Mouse (Mus musculus): ENCODE measurements around the gene Pdxp. TPM values are rescaled to one million over a fixed set of nuclear protein-coding genes. Genes with fewer than 3 reads are reported as not detected.
A peak's percentile ranks its signal among the peaks of the same experiment; 100 is the strongest.

The Pdxp gene
- polyA plus RNA-seq, 1 experiment, result 25.1 TPM

DNA sequence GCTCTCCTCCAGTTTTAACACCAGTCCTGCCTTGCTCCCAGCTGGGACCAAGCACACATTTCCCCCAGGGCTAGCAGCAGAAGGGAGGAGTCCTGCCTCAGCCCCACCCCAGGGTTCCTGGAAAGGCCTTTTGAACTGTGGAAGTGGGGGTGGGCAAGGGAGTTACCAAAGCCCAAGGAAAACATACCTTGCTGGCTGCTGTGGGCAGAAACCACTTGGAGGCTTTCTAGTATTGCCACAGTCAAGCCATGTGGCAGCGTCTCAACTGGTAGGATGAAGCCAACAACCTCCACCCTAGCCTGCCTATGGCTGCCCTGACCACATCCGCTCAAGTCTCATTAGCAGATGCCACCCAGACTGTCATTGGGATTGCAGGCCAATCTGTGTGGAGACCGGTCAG is 17.6 kb upstream of the Pdxp start:
- no peaks in the 10 kb centered on the region for H3K79me3 ChIP-seq (ENCODE audit: low read depth)
- TF ChIP-seq CEBPB (IDR thresholded peaks at IDR 0.05; ENCODE audit: low read depth) (no peak), FOSL1 (IDR thresholded peaks at IDR 0.05; ENCODE audit: insufficient read depth, low read length, poor library complexity, severe bottlenecking) (no peak), CTCF (IDR thresholded peaks at IDR 0.05; ENCODE audit: control insufficient read depth, insufficient read depth, insufficient read length) (no peak), MYOD1 (IDR thresholded peaks at IDR 0.05; ENCODE audit: control insufficient read depth, insufficient read length, low read depth) (no peak)
- no peak overlapping the region for H3K4me3 ChIP-seq (ENCODE audit: insufficient read depth, poor library complexity, severe bottlenecking)
- H3ac ChIP-seq (ENCODE audit: control insufficient read depth, insufficient read length, low read depth), result no peak overlapping the region
- H3K27me3 ChIP-seq (ENCODE audit: control insufficient read depth, insufficient read depth, insufficient read length), result no peaks in the 10 kb centered on the region
- no peaks in the 10 kb centered on the region for H3K79me2 ChIP-seq (ENCODE audit: control insufficient read depth, insufficient read depth)
- peaks cover 16% of the 10 kb centered on the region for H3K36me3 ChIP-seq (ENCODE audit: control insufficient read depth, insufficient read depth)

DNA sequence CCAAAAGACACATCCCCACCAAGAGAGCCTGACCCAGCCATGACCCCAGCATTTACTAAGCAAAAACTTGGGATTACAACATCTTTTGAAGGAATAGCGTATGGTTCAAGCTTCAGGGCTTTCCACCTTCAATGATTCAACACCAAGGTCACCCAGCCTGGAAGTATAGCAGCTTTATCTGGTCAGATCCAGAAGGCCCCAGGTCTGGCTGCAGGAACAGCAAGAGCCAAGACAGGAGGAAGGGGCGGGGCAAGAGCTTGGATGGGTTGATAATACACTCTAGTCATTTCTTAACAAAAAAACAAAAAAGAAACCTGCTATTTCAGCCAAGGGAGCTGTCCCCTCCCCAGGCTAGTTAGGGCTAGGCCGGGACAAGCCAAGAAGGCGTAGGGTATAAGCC is 16.2 kb upstream of the Pdxp start:
- TF ChIP-seq USF1 (IDR thresholded peaks at IDR 0.05; ENCODE audit: low read depth) (no peak), CTCF (IDR thresholded peaks at IDR 0.05; ENCODE audit: control insufficient read depth, insufficient read depth, insufficient read length) (no peak), MAX (IDR thresholded peaks at IDR 0.05) (no peak), CEBPB (IDR thresholded peaks at IDR 0.05; ENCODE audit: low read depth) (no peak), FOSL1 (IDR thresholded peaks at IDR 0.05; ENCODE audit: insufficient read depth, low read length, poor library complexity, severe bottlenecking) (no peak), MYOD1 (IDR thresholded peaks at IDR 0.05; ENCODE audit: control insufficient read depth, insufficient read length, low read depth) (no peak), MYOG (IDR thresholded peaks at IDR 0.05; ENCODE audit: control insufficient read depth, extremely low read depth, insufficient read length) (no peak)
- H3K79me2 ChIP-seq (ENCODE audit: control insufficient read depth, insufficient read depth), result no peaks in the 10 kb centered on the region
- no peak overlapping the region for H3K4me3 ChIP-seq (ENCODE audit: insufficient read depth, poor library complexity, severe bottlenecking)
- no peak overlapping the region for H3ac ChIP-seq (ENCODE audit: control insufficient read depth, insufficient read length, low read depth)
- peaks cover 9% of the 10 kb centered on the region for H3K36me3 ChIP-seq (ENCODE audit: control insufficient read depth, insufficient read depth)
- H3K27me3 ChIP-seq (ENCODE audit: control insufficient read depth, insufficient read depth, insufficient read length), result no peaks in the 10 kb centered on the region
- H3K79me3 ChIP-seq (ENCODE audit: low read depth), result no peaks in the 10 kb centered on the region

DNA sequence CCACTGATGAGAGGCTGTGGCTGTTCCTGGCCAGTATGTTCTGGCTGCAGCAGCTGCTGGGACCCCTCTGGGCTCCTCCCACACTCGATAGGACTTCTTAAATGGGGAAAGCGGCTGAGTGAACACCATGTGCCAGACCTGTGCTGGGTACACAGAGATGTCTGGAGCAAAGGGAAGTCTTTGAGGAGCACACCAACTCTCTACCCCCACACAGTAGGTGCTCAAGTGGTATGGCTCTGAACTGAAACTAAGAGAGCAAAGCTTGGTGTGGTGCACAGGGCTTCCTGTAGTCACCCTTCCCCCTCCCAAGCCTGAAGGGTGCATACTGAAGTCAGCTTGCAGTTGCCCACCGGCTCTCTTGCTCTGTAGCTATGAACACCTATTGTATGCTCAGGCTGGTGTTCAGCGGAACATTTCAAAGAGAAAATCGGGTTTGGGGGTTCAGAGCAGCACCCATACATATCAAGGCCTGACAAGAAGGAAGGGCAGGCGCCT is 15.2 kb upstream of the Pdxp start:
- no peaks in the 10 kb centered on the region for H3K79me2 ChIP-seq (ENCODE audit: control insufficient read depth, insufficient read depth)
- no peaks in the 10 kb centered on the region for H3K79me3 ChIP-seq (ENCODE audit: low read depth)
- no peaks in the 10 kb centered on the region for H3K27me3 ChIP-seq (ENCODE audit: control insufficient read depth, insufficient read depth, insufficient read length)
- TF ChIP-seq FOSL1 (IDR thresholded peaks at IDR 0.05; ENCODE audit: insufficient read depth, low read length, poor library complexity, severe bottlenecking) (no peak), USF1 (IDR thresholded peaks at IDR 0.05; ENCODE audit: low read depth) (no peak)
- no peak overlapping the region for H3ac ChIP-seq (ENCODE audit: control insufficient read depth, insufficient read length, low read depth)
- H3K36me3 ChIP-seq (ENCODE audit: control insufficient read depth, insufficient read depth), result peaks cover 5% of the 10 kb centered on the region
- no peak overlapping the region for H3K4me3 ChIP-seq (ENCODE audit: insufficient read depth, poor library complexity, severe bottlenecking)

DNA sequence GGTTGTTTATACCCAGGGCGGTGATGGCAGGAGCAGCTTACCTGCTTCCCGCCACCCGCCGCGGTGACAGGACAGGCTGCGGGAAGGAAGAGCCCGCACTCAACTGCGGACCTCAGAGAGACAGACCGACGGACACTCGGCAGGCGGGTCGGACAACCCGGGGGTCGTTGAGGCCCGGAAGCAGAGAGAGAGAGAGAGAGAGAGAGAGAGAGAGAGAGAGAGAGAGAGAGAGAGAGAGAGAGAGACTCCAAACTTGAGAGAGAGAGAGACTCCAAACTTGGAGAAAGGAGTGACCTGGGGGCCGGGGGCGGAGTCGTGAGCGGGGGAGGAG is 14.3 kb upstream of the Pdxp start, which contains the start of gene Gm49510:
Gene Gm49510, plus strand, starts transcription at position 259 of the 331 bp plus-strand sequence.
- Histone ChIP-seq H3K4me3 (ENCODE audit: insufficient read depth, poor library complexity, severe bottlenecking) (peak within 1 kb of the TSS; percentile 65), H3K36me3 (ENCODE audit: control insufficient read depth, insufficient read depth) (peaks cover 3% of the 10 kb centered on the region), H3ac (ENCODE audit: control insufficient read depth, insufficient read length, low read depth) (peak within 1 kb of the TSS; percentile 92), H3K27me3 (ENCODE audit: control insufficient read depth, insufficient read depth, insufficient read length) (no peaks in the 10 kb centered on the region), H3K79me2 (ENCODE audit: control insufficient read depth, insufficient read depth) (no peaks in the 10 kb centered on the region), H3K79me3 (ENCODE audit: low read depth) (no peaks in the 10 kb centered on the region)
- TF ChIP-seq USF1 (IDR thresholded peaks at IDR 0.05; ENCODE audit: low read depth) (no peak), MAX (IDR thresholded peaks at IDR 0.05) (no peak), MYOD1 (IDR thresholded peaks at IDR 0.05; ENCODE audit: control insufficient read depth, insufficient read length, low read depth) (no peak), FOSL1 (IDR thresholded peaks at IDR 0.05; ENCODE audit: insufficient read depth, low read length, poor library complexity, severe bottlenecking) (no peak), MYOG (IDR thresholded peaks at IDR 0.05; ENCODE audit: control insufficient read depth, extremely low read depth, insufficient read length) (no peak), CTCF (IDR thresholded peaks at IDR 0.05; ENCODE audit: control insufficient read depth, insufficient read depth, insufficient read length) (no peak)

DNA sequence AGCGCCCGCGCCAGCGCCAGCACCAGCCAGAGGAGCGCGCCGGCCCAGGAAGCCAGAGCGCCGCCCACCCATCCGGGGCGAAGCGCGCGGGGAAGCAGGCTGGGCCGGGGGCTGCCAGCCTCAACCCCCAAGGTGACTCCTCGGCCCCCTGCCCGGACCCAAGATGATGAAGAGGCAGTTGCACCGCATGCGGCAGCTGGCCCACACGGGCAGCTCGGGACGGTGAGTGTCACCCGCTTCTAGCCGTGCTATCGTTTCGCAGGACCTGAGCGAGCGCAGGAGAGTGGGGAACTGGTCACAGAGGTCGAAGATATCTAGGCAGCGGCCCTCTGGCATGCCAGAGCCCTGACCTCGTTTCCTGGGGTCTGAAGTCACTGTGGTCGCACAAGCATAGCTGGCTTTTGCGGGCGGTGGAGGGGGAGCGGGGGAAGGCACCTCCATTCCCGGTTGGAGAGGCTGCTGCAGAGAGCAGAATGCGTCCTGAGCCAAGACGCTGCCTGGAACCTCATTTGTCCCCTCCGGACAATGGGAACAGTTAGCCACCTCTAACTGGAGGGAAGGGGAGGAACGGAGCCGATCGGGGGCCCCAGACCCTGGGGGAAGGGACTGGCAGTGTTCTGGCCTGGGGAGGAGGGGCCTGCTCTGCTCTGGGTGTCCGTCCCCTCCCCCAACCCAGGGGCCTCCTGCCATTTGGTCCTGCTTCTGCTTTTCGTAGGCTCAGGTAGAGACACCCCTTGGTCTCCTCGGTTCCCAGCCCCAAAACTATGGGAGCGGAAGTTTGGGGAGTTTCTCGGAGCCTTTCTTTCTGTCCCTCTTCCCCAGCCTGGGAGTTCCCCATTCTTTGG is 13.8 kb upstream of the Pdxp start, which contains the start of gene Sh3bp1:
Gene Sh3bp1, plus strand, starts transcription at position 29 of the 845 bp plus-strand sequence.
- no peak for TF ChIP-seq USF1 (IDR thresholded peaks at IDR 0.05; ENCODE audit: low read depth)
- TF ChIP-seq MYOG (IDR thresholded peaks at IDR 0.05; ENCODE audit: control insufficient read depth, extremely low read depth, insufficient read length), result no peak
- no peak for TF ChIP-seq MYOD1 (IDR thresholded peaks at IDR 0.05; ENCODE audit: control insufficient read depth, insufficient read length, low read depth)
- TF ChIP-seq MAX (IDR thresholded peaks at IDR 0.05), result no peak
- no peak for TF ChIP-seq CTCF (IDR thresholded peaks at IDR 0.05; ENCODE audit: control insufficient read depth, insufficient read depth, insufficient read length)
- TF ChIP-seq CEBPB (IDR thresholded peaks at IDR 0.05; ENCODE audit: low read depth), result no peak
- TF ChIP-seq FOSL1 (IDR thresholded peaks at IDR 0.05; ENCODE audit: insufficient read depth, low read length, poor library complexity, severe bottlenecking), result no peak

More for the DNA sequence above, 13.8 kb upstream of the Pdxp start, which contains the start of gene Sh3bp1:
- Histone ChIP-seq H3ac (ENCODE audit: control insufficient read depth, insufficient read length, low read depth) (peak within 1 kb of the TSS; percentile 92), H3K79me3 (ENCODE audit: low read depth) (no peaks in the 10 kb centered on the region), H3K36me3 (ENCODE audit: control insufficient read depth, insufficient read depth) (peaks cover 7% of the 10 kb centered on the region), H3K27me3 (ENCODE audit: control insufficient read depth, insufficient read depth, insufficient read length) (no peaks in the 10 kb centered on the region), H3K4me3 (ENCODE audit: insufficient read depth, poor library complexity, severe bottlenecking) (peak within 1 kb of the TSS; percentile 65), H3K79me2 (ENCODE audit: control insufficient read depth, insufficient read depth) (no peaks in the 10 kb centered on the region)
